Mouse (Mus musculus) thymus, postnatal 25 days (tissue): ENCODE results near the gene Krtap12-1.
"Not testable (repeated sequence)": the region's sequence is repeated elsewhere in the genome, so short reads cannot be mapped to it uniquely, and the experiment has no call there.

Source experiments
- DNase-seq: peaks from one replicate; pipeline ENCODE4 v3.0.0; 2022

The Krtap12-1 gene

DNA sequence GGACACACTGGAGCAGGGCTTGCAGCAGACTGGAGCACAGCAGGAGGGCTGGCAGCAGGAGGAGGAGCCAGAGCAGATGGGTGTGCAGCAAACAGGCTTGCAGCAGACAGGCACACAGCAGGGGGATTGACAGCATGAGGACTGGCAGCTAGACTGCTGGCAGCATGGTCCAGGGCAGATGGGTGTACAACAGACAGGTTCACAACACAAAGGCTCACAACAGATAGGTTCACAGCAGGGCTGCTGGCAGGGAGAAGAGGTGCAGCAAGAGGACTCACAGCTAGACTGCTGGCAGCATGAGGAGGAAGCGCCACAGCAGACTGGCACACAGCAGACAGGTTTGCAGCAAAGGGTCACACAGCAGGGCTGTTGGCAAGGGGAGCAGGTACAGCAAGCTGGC, 30.3 kb downstream of the Krtap12-1 start:
- not testable (repeated sequence) for DNase-seq

DNA sequence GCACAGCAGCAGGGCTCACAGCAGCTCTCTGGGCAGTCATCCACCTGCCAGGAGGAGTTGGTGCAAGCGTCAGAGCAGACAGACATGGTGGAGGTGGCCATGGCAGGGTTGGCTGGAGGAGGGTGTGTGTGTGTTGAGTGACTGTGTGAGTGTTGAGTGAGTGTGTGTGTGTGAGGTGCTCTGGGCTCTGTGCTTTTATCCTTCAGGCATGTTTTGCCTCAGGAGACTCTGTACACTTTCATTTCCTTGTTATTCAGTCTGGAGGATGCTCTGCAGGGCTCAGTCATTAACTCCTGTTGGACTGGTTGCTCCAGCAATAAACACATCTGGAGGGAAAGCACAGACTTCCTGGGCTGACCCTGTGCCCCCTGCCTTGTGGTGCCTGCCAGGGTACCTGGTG, 30.9 kb downstream of the Krtap12-1 start, which contains the start of gene Gm9736:
Gene Gm9736, minus strand, starts transcription at position 101 of the 400 bp plus-strand sequence.
- not testable (repeated sequence) for DNase-seq

DNA sequence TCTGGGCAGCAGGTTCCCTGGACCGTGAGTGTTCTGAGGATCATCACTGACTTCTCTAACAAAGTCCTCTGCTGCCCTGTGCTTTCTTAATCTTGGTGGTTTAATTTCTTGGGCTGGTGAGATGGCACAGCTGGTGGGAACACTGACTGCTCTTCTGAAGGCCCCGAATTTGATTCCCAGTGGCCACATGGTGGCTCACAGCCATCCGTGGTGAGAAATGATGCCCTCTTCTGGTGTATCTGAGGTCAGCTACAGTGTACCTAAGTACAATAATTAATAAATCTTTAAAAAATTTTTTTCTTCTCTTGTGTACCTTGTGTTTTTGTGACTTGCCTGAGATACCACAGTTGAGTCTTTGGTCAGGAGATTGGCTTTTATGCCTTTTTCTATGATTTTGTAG, 31.9 kb downstream of the Krtap12-1 start:
- DNase-seq, result not testable (repeated sequence)

DNA sequence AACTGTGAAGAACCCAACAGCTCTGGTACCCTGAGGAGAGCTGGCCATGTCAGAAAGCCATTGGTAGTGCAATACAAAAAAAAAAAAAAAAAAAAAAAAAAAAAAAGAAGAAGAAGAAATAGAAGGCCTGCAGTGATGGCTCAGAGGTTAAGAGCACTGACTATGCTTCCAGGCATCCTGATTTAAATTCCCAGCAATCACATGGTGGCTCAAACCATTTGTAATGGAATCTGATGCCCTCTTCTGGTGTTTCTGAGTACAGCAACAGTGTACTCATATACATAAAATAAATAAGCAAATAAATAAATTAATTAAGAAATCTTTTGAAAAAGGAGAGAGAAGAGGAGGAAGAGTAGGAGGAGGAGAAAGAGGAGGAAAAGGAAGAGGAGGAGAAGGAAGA, 33.0 kb downstream of the Krtap12-1 start:
- no peak for DNase-seq

DNA sequence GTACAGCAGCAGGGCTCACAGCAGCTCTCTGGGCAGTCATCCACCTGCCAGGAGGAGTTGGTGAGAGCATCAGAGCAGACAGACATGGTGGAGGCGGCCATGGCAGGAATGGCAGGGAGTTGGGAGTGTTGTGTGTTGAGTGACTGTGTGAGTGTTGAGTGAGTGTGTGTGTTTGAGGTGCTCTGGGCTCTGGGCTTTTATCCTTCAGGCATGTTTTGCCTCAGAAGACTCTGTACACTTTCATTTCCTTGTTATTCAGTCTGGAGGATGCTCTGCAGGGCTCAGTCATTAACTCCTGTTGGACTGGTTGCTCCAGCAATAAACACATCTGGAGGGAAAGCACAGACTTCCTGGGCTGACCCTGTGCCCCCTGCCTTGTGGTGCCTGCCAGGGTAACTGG, 39.2 kb downstream of the Krtap12-1 start, which contains the start of gene Gm3233:
Gene Gm3233, minus strand, starts transcription at position 101 of the 400 bp plus-strand sequence.
- not testable (repeated sequence) for DNase-seq

DNA sequence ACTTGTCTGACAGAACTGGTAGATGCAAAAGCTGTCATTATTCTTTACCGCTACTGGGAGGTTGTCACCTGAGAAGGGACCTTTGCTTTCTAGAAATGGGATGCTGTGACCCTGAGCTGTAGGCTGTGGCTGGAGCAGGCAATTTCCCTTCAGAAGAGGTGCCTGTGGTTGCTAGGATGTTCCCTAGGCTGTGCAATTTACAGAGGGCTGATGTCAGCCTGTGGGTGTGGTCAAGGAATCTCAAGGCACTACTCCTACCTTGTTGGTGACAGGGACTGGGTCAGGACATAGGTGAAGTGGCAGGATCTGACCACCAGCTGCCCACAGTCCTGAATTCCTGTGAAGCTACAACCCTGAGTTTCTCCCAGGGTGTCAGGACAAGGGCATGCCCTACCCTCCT, 49.3 kb downstream of the Krtap12-1 start:
- DNase-seq, result no peak
